Mouse (Mus musculus) forebrain, embryonic 13.5 days (tissue): Measurements from ENCODE around the gene Gatad1. TPM values are rescaled to one million over a fixed set of nuclear protein-coding genes. Genes with fewer than 3 reads are reported as not detected.
"Not testable (repeated sequence)": the region's sequence is repeated elsewhere in the genome, so short reads cannot be mapped to it uniquely, and the experiment has no call there.

ENCODE experiments used
- ATAC-seq: fragments of 200-750 bp; cut with Nextera tagmentation; 2 replicates; pipeline ENCODE4 v1.8.0; 2017
- H3K27ac ChIP-seq: fragments of 300-500 bp; sonication (generic); 2 replicates; pipeline ENCODE4 v1.5.1; 2015; ENCODE audit warnings: inconsistent platforms, mild to moderate bottlenecking, moderate library complexity
- H3K27me3 ChIP-seq: fragments of 300-500 bp; sonication (generic); 2 replicates; pipeline ENCODE4 v1.6.1; 2015; ENCODE audit warnings: mild to moderate bottlenecking, inconsistent platforms
- H3K36me3 ChIP-seq: fragments of 300-500 bp; sonication (generic); 2 replicates; pipeline ENCODE4 v1.6.1; 2015; ENCODE audit warnings: mild to moderate bottlenecking, inconsistent platforms; ENCODE audit not compliant: poor library complexity, severe bottlenecking
- H3K4me1 ChIP-seq: fragments of 300-500 bp; sonication (generic); 2 replicates; pipeline ENCODE4 v1.6.1; 2015; ENCODE audit warnings: inconsistent platforms
- H3K4me2 ChIP-seq: fragments of 300-500 bp; sonication (generic); 2 replicates; pipeline ENCODE4 v1.6.1; 2015; ENCODE audit warnings: inconsistent platforms, mild to moderate bottlenecking, moderate library complexity
- H3K4me3 ChIP-seq: fragments of 300-500 bp; sonication (generic); 2 replicates; pipeline ENCODE4 v1.5.1; 2015; ENCODE audit warnings: mild to moderate bottlenecking, inconsistent platforms
- H3K9ac ChIP-seq: fragments of 300-500 bp; sonication (generic); 2 replicates; pipeline ENCODE4 v1.6.1; 2015; ENCODE audit warnings: mild to moderate bottlenecking, inconsistent platforms
- H3K9me3 ChIP-seq: fragments of 300-500 bp; sonication (generic); replicated peaks from 2 replicates; pipeline ENCODE4 v1.6.1; 2016; ENCODE audit warnings: inconsistent platforms
- WGBS: fragments of 180-500 bp; shearing (Covaris S2); methylation state at CpG from one replicate; pipeline ENCODE4 v1.1.7; 2015; 5-methylcytosine and 5-hydroxymethylcytosine counted together
- polyA plus RNA-seq: library from polyadenylated mRNA; unstranded; fragments of >200 nt; fragmentation: Nextera tagmentation; extraction: Ambion mirVana; gene quantifications from 2 replicates; pipeline ENCODE4 v1.2.1, GENCODE M21; 2015

Gatad1 gene
- polyA plus RNA-seq, 1 experiment from 2014 or later, result 69.3 TPM

DNA sequence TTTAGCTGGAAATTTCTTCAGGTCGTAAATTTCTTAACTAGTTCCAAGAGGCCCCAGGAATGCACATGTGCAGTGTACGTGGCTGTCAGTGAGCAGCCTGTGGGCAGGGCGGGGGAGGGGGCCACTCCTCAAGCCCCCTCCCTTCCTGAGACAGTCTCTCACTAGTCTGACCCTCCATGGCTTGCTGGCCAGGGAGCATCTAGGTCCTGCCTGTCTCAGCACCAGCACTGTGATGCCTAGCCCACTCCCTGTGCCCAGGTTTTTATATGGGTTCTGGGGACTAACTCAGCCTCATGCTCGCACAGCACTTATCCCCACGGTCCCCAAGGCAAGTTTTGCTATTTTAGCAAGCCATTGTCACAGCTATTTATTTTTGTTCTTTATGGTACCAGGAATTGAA lies 24.7 kb downstream of the Gatad1 start:
- H3K4me2 ChIP-seq, result no peak overlapping the region
- no peaks in the 10 kb centered on the region for H3K4me1 ChIP-seq
- H3K27me3 ChIP-seq, result no peaks in the 10 kb centered on the region
- H3K27ac ChIP-seq, result no peak overlapping the region
- H3K9me3 ChIP-seq, result no peaks in the 10 kb centered on the region
- peaks cover 47% of the 10 kb centered on the region for H3K36me3 ChIP-seq
- no peak overlapping the region for H3K9ac ChIP-seq
- ATAC-seq, result no peak
- WGBS, result 92% methylated on average over 5 of the region's 5 CpGs
- H3K4me3 ChIP-seq, result no peak overlapping the region

DNA sequence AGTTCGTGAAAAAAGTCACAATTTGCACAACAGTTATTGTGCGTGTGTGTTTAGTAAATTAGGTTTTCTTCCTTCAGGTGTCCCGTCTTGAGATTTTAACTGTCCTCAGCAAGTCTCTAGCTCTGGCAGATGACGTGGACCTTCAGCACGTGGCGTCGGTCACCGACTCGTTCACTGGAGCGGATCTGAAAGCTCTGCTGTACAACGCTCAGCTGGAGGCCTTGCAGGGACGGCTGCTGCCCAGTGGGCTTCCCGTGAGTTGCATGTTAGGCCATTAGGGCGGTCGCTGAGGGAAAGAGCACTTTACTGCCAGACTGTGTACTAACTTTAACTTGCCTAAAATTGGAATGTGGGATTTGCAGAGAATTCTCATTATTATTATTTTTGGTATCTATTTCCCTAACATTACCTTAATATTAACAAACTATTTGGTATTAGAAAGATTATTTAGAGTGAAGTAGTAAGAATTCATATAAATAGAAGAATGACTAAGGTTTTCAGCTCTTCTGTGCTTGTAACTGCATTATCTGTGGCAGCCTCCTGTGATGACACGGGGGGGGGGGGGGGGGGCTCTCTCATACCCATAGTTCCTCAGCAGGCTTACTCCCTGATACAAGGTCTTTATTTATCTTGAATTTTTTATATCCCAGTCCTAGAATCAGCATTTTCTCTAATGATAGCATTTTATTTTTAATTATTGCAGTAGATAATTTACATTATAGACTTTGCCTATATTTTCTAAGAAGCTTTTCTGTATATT lies 25.3 kb downstream of the Gatad1 start:
- H3K4me3 ChIP-seq, result no peak overlapping the region
- no peak overlapping the region for H3K27ac ChIP-seq
- H3K9me3 ChIP-seq, result no peaks in the 10 kb centered on the region
- ATAC-seq, result no peak
- H3K4me2 ChIP-seq, result no peak overlapping the region
- H3K27me3 ChIP-seq, result no peaks in the 10 kb centered on the region
- no peak overlapping the region for H3K9ac ChIP-seq
- peaks cover 52% of the 10 kb centered on the region for H3K36me3 ChIP-seq
- no peaks in the 10 kb centered on the region for H3K4me1 ChIP-seq
- 61% methylated on average over 16 of the region's 16 CpGs for WGBS

DNA sequence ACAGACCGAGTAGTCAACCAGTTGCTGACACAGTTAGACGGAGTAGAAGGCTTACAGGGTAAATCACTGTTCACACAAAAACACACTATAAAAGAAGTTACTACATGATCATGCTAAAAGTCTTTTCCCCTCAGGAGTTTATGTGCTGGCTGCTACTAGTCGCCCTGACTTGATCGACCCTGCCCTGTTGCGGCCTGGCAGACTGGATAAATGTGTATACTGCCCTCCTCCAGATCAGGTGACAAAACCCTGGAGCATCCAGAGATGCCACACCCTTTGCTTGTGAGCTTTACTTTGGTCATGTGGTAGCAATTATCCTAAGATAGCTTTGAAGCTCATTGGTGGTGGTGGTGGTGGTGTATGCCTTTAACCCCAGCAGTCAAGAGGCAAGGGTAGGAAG lies 26.9 kb downstream of the Gatad1 start:
- ATAC-seq, result no peak
- Histone ChIP-seq H3K4me1 (no peaks in the 10 kb centered on the region), H3K9me3 (no peaks in the 10 kb centered on the region), H3K9ac (no peak overlapping the region), H3K36me3 (peaks cover 46% of the 10 kb centered on the region), H3K27me3 (no peaks in the 10 kb centered on the region), H3K27ac (no peak overlapping the region), H3K4me2 (no peak overlapping the region), H3K4me3 (no peak overlapping the region)
- 93% methylated on average over 5 of the region's 5 CpGs for WGBS

DNA sequence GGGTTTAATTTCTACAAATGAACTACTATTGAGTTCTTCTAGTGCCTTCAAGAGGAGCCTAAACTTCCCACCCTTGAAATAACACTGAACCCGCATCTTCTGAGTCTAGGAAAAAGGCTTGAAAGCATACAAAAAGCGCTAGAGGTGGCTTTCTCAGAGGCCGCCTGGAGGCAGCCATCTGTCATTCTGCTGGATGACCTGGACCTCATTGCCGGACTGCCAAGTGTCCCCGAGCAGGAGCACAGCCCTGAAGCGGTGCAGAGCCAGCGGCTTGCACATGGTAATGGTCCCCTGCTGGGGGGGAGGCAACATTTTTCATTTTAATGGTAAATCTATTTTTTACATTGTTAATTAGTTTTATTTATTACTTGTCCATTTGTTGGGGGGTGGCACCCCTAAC lies 36.5 kb downstream of the Gatad1 start:
- peaks cover 49% of the 10 kb centered on the region for H3K36me3 ChIP-seq
- H3K9ac ChIP-seq, result no peak overlapping the region
- H3K4me1 ChIP-seq, result no peaks in the 10 kb centered on the region
- no peak overlapping the region for H3K4me3 ChIP-seq
- H3K27me3 ChIP-seq, result no peaks in the 10 kb centered on the region
- no peak overlapping the region for H3K27ac ChIP-seq
- no peaks in the 10 kb centered on the region for H3K9me3 ChIP-seq
- 84% methylated on average over 7 of the region's 7 CpGs for WGBS
- ATAC-seq, result no peak
- H3K4me2 ChIP-seq, result no peak overlapping the region

DNA sequence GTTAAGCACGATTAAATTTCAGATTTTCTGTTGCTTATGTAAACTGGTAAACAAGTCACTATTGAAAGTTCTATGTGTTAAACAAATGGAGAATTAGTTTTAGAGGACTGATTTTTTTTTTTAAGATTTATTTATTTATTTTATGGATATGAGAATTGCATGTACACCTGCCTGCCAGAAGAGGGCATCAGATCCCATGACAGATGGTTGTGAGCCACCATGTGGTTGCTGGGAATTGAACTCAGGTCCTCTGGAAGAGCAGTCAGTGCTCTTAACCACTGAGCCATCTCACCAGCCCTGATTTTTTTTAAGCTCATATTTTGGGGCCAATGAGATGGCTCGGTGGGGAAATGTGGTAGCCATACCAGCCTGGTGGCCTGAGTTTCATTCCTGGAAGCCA lies 45.1 kb downstream of the Gatad1 start:
- 95% methylated on average over 2 of the region's 2 CpGs for WGBS
- not testable (repeated sequence) for H3K9ac ChIP-seq

DNA sequence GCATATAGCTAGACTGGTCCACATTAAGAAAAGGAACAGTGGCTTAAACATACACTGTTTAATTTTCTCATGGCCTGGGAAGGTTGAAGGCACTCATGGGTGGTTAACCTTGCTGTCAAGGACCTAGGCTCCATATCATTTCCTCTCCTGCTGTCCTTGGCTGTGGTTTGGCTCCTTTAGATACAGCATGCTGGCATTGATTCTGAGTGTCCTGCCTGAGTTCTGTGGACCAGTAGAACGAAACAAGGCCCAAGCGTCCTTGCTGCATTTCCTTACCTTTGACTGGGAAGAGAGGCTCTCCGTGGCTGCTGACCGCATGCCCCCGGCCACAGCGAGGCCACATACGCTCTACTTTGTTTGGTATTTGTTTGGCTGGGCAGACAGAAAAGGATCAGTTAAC lies 47.7 kb downstream of the Gatad1 start:
- H3K4me1 ChIP-seq, result no peaks in the 10 kb centered on the region
- 94% methylated on average over 7 of the region's 7 CpGs for WGBS
- no peak overlapping the region for H3K9ac ChIP-seq
- no peak overlapping the region for H3K27ac ChIP-seq
- no peaks in the 10 kb centered on the region for H3K27me3 ChIP-seq
- no peaks in the 10 kb centered on the region for H3K9me3 ChIP-seq
- no peak for ATAC-seq
- H3K4me2 ChIP-seq, result no peak overlapping the region
- H3K36me3 ChIP-seq, result peaks cover 62% of the 10 kb centered on the region
- no peak overlapping the region for H3K4me3 ChIP-seq

More for the DNA sequence above, 45.1 kb downstream of the Gatad1 start:
- not testable (repeated sequence) for H3K27ac ChIP-seq, H3K4me2 ChIP-seq, H3K27me3 ChIP-seq, H3K4me3 ChIP-seq, H3K4me1 ChIP-seq, H3K9me3 ChIP-seq, ATAC-seq
- peaks cover 54% of the 10 kb centered on the region for H3K36me3 ChIP-seq

DNA sequence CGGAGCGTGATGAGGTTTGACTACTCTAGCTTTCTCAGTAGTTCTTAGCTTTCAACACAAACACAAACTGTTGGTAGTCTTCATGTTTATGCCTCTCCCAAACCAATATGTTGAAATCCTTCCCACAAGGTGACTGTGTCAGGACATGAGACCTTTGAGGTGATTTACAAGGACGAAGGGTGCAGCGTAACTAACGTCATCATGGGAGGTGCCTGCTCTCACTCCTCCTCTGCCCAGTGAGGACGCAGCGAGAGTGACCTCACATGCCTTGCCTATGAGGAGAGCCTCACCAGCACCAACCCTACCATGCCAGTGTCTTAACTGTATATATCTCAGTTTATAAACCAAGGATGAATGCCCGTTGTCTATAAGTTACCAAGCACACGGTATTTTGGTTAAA lies 49.9 kb downstream of the Gatad1 start:
- H3K36me3 ChIP-seq, result peaks cover 60% of the 10 kb centered on the region
- H3K9me3 ChIP-seq, result no peaks in the 10 kb centered on the region
- no peak overlapping the region for H3K4me2 ChIP-seq
- WGBS, result 95% methylated on average over 9 of the region's 9 CpGs
- H3K9ac ChIP-seq, result no peak overlapping the region
- H3K4me1 ChIP-seq, result no peaks in the 10 kb centered on the region
- ATAC-seq, result no peak
- H3K4me3 ChIP-seq, result no peak overlapping the region
- H3K27ac ChIP-seq, result no peak overlapping the region
- no peaks in the 10 kb centered on the region for H3K27me3 ChIP-seq

DNA sequence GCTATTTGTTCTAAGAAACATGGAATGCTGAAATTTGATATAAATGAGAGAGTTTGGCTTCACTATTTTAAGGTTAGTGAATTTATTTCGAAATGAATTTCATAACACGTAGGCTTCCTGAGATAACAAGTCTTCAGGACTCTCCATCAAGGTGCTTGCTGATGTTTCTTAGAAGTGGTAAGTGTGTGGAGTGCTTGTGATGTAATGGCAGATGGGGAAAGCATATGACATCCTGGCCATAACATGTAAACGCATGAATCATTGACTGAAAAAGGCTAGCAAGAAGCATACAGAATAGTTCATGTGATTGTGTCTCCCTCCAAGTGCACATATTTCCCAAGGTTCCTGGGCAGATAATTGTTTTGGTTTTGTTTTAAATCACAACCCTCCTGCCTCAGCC lies 56.2 kb downstream of the Gatad1 start:
- Histone ChIP-seq H3K4me1 (peaks cover 7% of the 10 kb centered on the region), H3K36me3 (peaks cover 21% of the 10 kb centered on the region), H3K9ac (no peak overlapping the region), H3K9me3 (no peaks in the 10 kb centered on the region), H3K27me3 (no peaks in the 10 kb centered on the region), H3K27ac (no peak overlapping the region), H3K4me2 (no peak overlapping the region), H3K4me3 (no peak overlapping the region)
- WGBS, result 88% methylated on average over 3 of the region's 3 CpGs
- ATAC-seq, result no peak

DNA sequence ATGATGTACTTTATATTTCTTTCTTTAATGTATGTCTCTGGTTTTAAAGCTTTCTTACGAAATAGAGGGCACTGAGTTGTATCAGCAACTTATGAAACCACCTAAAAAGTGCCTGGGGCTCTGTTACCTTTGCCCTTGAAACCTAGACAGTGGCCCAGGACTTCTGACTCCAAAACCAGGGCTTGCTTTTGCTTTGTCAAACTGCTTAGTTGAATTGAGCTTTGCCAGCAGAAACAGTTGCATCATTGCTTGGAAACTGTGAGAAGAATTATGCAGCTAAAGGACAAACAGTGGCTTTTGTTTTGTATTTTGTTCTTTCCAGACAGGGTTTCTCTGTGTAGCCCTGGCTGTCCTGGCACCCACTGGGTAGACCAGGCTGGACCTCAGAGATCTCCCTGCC lies 56.7 kb downstream of the Gatad1 start:
- ATAC-seq, result no peak
- 79% methylated on average over 1 of the region's 1 CpGs for WGBS
- no peak overlapping the region for H3K4me3 ChIP-seq
- H3K36me3 ChIP-seq, result peaks cover 16% of the 10 kb centered on the region
- peaks cover 9% of the 10 kb centered on the region for H3K4me1 ChIP-seq
- no peaks in the 10 kb centered on the region for H3K9me3 ChIP-seq
- H3K4me2 ChIP-seq, result no peak overlapping the region
- H3K9ac ChIP-seq, result no peak overlapping the region
- H3K27me3 ChIP-seq, result no peaks in the 10 kb centered on the region
- no peak overlapping the region for H3K27ac ChIP-seq

DNA sequence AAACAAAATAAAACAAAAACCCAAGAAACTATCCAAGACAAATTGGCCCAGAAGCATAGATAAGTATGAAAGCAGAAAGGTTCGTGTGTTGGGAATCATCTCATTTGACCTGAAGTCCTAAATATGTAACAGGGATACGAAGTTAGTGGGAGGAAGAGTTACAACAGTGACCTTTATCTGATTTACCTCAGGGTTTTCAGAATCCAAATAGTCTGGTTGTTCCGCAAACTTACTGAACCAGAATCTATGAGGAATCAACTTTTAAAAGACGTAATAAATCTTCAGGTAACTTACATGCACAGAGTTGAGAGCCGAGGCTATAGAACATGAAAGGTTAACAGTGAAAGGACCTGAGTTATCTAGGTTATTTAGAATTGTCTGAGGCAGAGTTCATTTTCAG lies 58.2 kb downstream of the Gatad1 start:
- H3K27me3 ChIP-seq, result no peaks in the 10 kb centered on the region
- no peak overlapping the region for H3K4me2 ChIP-seq
- 95% methylated on average over 5 of the region's 5 CpGs for WGBS
- no peaks in the 10 kb centered on the region for H3K9me3 ChIP-seq
- peaks cover 3% of the 10 kb centered on the region; the same call in 1 of the 2 replicates for H3K36me3 ChIP-seq
- no peak overlapping the region for H3K27ac ChIP-seq
- no peak for ATAC-seq
- peaks cover 19% of the 10 kb centered on the region for H3K4me1 ChIP-seq
- no peak overlapping the region for H3K9ac ChIP-seq
- no peak overlapping the region for H3K4me3 ChIP-seq

DNA sequence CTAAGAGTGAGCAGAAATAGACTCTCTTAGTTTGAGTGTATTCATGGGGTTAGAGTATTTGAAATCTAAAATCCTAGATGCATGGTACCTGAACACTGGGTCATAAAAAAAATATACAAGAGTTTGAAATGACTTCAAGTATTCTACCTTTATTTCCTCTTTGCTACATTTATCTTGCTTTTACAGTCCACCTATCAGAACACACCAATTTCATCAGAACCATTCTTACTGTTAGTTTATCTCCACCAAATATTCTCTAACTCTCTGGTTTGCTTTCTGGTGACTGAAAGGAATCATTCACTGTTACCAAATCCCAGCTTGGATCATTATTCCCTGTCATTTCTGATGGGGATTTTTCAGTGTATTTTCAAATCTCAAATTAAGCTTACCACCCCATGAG lies 59.8 kb downstream of the Gatad1 start:
- Histone ChIP-seq H3K27ac (no peak overlapping the region), H3K4me2 (peak overlapping the region; percentile 79), H3K4me3 (peak overlapping the region; percentile 79), H3K27me3 (no peaks in the 10 kb centered on the region), H3K9ac (peak overlapping the region; percentile 78; the same call in 1 of the 2 replicates), H3K4me1 (peaks cover 19% of the 10 kb centered on the region), H3K9me3 (no peaks in the 10 kb centered on the region), H3K36me3 (peaks cover 4% of the 10 kb centered on the region; the same call in 1 of the 2 replicates)
- ATAC-seq, result no peak

DNA sequence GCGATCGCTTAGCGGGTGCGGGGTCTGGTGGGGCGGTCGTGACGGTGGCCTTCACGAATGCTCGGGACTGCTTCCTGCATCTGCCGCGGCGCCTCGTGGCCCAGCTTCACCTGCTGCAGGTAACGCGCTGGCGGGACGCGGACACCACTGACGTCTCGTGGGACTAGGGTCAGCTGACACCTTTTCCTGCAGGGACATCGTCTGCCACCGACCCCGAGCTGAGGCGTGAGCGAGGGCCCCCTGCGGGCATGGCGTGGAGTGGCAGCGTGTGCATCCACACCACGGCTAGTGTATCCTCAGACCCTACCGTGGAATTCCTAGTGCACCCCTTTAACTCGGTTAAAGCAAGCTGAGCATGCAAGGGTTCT lies 60.6 kb downstream of the Gatad1 start, which contains the start of gene Rbm48:
Gene Rbm48 (minus strand): TSS at position 187 of the 368 bp plus-strand sequence.
- ATAC-seq, result peak; percentile 89
- peak within 1 kb of the TSS; percentile 79 for H3K4me3 ChIP-seq
- H3K9me3 ChIP-seq, result no peaks in the 10 kb centered on the region
- H3K27ac ChIP-seq, result peak within 1 kb of the TSS; percentile 57
- H3K27me3 ChIP-seq, result no peaks in the 10 kb centered on the region
- H3K4me1 ChIP-seq, result peaks cover 19% of the 10 kb centered on the region
- 0% methylated on average over 31 of the region's 31 CpGs for WGBS
- H3K36me3 ChIP-seq, result peaks cover 11% of the 10 kb centered on the region
- H3K9ac ChIP-seq, result peak within 1 kb of the TSS; percentile 78
- H3K4me2 ChIP-seq, result peak within 1 kb of the TSS; percentile 79
